Mouse (Mus musculus) liver, embryonic 14.5 days (tissue): ENCODE data around the gene Kcnn1.

Experiments used
- CTCF ChIP-seq: IDR thresholded peaks from 2 replicates; pipeline ENCODE4 v1.5.1; 2016; ENCODE audit warnings: antibody characterized with exemption, low read depth, control low read depth
- EP300 ChIP-seq: IDR thresholded peaks from 2 replicates; pipeline ENCODE4 v1.6.1; 2016; ENCODE audit warnings: antibody characterized with exemption, low read depth

- TF ChIP-seq CTCF, result no peak
- TF ChIP-seq EP300, result no peak
These were observed 61.2 kb downstream of the Kcnn1 start for GRCm38 (mm10) chr8:70801830-70802229.
